Mouse (Mus musculus): Measurements from ENCODE around the gene Chrnb2.

GRCm38 (mm10) chr3:89738509-89738908 is 25.9 kb downstream of the Chrnb2 start:
- no peak for TF ChIP-seq CTCF (conservative IDR thresholded peaks at IDR 0.05; ENCODE audit: insufficient read depth, insufficient read length, low read depth, low read length)
- TF ChIP-seq POLR2A (IDR thresholded peaks at IDR 0.05; ENCODE audit: low read depth, low read length), result no peak
